Mouse (Mus musculus) lung, postnatal 10 days (tissue): Measurements from ENCODE around the gene Bcl7c.
"Not testable (repeated sequence)": the region's sequence is repeated elsewhere in the genome, so short reads cannot be mapped to it uniquely, and the experiment has no call there.

Source experiments
- DNase-seq: peaks from one replicate; pipeline ENCODE4 v3.0.0; 2021

Gene Bcl7c

GRCm38 (mm10) chr7:127708207-127709078 is at the start of gene Bcl7c:
Bcl7c (minus strand) TSS chr7:127708933.
- peak; percentile 98 for DNase-seq

- no peak for DNase-seq
Measured at GRCm38 (mm10) chr7:127753741-127754140, 45.0 kb upstream of the Bcl7c start.

DNA sequence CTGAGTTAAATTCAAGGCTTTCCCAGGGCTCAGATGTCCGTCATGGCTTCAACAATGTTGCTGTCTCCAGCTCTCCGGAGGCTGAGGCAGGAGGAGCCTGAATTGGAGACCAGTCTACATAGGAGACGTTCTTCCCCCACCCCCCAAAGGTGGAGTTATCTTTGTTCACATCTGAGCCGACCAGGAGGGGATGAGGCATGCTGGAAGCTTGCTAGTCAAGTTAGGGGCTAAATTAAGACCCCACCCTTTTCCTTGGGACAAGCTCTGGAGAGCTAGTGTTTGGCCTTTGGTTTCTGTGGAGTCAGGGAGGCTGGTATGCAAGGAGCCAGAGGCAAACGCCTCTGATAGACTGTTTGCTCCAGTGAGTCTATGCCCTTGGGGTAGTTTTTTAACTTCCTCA is 44.4 kb upstream of the Bcl7c start:
- no peak for DNase-seq

DNA sequence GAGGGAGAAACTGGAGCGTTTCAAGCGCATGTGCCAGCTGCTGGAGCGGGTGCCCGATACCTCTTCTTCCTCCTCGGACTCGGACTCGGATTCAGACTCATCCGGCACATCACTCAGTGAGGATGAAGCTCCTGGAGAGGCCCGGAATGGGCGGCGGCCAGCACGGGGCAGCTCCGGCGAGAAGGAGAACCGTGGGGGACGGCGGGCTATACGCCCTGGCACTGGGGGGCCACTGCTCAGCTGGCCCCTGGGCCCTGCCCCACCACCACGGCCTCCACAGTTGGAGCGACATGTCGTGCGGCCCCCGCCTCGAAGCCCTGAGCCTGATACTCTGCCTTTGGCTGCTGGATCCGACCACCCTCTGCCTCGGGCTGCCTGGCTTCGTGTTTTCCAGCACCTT is 43.3 kb upstream of the Bcl7c start:
- no peak for DNase-seq

- no peak for DNase-seq
Measured at GRCm38 (mm10) chr7:127751619-127752018, 42.9 kb upstream of the Bcl7c start.

GRCm38 (mm10) chr7:127750131-127751127 is 41.7 kb upstream of the Bcl7c start:
- DNase-seq, result peak; percentile 45

DNA sequence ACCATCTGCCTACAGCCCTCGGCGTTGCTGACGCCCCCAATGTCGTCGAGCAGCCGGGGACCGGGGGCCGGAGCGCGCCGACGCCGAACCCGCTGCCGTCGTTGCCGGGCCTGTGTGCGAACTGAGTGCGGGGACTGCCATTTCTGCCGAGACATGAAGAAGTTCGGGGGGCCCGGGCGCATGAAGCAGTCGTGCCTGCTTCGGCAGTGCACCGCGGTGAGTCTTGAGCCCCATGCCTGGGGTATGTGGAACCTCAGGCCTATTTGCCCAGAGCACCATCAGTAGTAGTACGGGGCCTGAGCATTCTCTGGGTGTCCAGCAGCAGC is 39.5 kb upstream of the Bcl7c start:
- DNase-seq, result no peak

- DNase-seq, result no peak
Measured at GRCm38 (mm10) chr7:127747559-127748234, 39.0 kb upstream of the Bcl7c start.

- DNase-seq, result peak; percentile 51
Measured at GRCm38 (mm10) chr7:127746494-127747491, 38.1 kb upstream of the Bcl7c start.

DNA sequence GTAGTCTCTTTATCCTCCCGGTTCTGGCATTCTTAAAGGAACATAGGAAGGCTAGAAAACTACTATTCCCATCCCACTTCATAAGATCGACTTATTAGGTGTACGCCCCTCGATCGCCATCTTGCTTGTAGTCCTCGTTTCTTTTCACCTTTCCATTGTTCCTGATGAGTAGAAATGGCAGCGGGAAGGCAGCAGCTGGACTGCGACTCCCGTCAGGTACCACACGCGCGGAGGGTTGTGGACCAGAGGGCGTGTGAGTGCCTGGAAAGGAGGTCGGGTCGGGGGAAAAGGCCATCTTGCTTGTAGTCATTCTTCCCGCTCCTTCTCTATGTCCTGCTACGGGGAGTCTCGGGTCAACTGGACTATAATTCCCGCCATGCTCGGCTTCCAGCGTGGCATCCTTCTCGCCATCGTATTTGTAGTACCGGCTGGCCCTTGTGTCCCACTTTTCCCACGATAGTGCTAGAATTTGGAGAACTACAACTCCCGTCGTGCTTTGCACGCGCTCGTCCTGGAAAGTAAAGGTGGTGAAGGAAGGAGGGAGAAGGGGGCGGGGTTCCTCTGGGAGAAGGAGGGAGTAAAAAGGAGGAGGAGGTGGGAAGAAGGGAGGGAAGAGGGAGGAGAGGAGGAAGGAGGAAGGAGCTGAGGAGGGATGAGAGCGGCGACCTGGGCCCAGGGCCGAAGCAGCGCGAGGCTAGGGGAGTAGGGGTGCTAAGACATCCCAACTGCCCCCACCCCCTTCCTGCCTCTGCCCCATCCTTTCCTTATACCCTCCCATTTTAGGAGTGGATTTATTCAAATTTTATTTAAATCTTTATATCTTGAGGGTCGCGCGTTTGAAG is 37.1 kb upstream of the Bcl7c start:
- peak; percentile 98 for DNase-seq

DNA sequence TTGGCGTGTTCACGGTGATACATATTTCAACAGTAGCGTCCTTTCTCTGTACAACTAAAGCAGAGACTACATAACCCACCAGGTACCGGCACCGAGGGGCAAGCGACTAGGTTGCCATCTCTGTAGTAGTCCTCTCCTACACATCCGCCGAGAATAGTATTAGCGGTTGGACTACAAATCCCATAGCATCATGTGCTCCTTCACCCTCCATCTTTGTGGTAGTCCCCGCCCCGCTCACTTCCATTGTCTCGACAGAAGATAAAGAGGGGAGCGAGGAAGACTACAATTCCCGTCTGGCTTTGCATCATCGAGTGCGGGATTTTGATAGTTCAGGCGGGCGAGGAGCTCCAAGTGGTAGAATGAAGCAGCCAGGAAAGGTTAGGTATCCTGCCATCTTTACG is 36.5 kb upstream of the Bcl7c start:
- DNase-seq, result peak; percentile 98

DNA sequence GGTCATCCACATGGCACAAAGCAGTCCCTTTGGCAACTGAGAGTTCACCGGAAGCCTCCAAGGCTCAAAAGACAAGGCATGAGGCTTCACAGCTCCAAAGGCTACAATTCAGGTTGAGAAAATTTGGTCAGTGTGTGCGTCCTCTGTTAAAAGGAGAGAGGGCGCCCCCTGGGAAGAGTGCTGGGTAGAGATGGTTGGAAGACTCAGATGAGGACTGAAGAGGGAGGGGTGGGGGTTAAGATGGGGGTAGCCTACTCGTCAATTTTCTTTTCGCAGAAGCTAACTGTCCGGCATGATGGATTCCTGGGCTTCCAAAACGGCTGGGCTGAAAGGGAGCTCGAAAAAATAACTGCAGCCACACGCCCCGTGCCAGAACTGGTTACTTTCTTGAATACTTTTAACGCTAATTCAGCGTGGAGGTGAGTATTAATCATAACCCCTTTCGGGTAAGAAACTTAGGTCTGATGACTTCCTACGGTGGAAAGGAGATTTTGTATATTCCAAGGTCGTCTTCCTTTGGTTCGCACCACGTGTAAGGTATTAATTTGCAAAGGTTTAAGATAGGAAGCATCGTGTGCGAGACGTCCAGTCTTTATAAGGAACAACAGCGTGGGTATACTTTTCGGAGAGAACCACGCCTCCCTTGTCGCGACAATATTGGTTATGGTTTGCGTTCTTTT is 35.8 kb upstream of the Bcl7c start, which contains the start of gene Fbxl19:
TSS of gene Fbxl19 (plus strand) at position 178 of the 680 bp plus-strand sequence.
- DNase-seq, result peak; percentile 89

DNA sequence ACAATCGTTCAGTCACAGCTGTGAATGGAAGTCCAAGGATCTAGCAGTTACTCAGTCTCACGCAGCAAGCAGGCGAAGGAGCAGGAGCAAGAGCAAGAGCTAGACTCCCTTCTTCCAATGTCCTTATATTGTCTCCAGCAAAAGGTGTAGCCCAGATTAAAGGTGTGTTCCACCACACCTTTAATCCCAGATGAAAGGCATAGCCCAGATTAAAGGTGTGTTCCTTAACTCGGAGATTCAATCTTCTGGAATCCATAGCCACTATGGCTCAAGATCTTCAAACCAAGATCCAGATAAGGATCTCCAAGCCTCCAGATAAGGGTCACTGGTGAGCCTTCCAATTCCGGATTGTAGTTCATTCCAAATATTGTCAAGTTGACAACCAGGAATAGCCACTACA is 23.3 kb upstream of the Bcl7c start, which contains the start of gene Ctf2:
TSS of gene Ctf2 (minus strand) at position 101 of the 400 bp plus-strand sequence.
- not testable (repeated sequence) for DNase-seq

- DNase-seq, result no peak
Measured at GRCm38 (mm10) chr7:127730170-127730569, 21.4 kb upstream of the Bcl7c start.

DNA sequence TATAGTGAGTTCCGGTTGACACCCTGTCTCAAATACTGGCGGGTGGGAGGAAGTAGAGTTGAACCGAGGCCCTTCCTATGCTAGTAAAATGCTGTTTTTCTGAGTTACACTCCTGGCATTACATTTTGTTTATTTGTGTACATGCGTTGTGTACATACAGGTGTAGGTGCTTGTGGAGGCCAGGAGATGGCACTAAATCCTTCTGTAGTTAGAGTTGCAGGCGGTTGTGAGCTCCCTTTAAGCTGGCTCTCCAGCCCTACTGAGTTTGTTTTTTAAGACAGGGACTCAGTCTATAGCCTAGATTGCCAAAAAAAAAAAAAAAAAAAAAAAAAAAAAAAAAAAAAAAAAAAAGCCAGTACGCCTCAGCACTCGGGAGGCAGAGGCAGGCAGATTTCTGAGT is 19.2 kb upstream of the Bcl7c start:
- no peak for DNase-seq

GRCm38 (mm10) chr7:127725924-127726323 is 17.2 kb upstream of the Bcl7c start:
- DNase-seq, result no peak

DNA sequence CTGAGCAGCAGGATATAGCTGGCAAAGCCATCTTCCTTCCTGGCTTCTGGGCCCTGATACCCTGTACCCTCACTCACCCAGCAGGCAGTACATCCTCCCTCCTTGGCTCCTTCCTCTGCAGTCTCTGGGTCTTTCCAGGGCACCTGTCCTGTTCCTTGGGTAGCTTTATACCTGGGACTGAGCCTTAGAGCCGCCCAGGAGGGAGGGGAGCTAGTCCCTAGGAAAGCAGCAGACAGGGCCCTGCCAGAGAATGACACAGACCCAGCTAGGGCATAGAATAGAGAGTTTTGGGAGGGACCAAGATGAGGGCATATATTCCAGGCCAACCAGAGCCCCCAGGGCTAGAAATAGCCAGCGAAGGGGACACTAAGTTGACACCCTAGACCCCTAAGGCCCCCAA is 16.8 kb upstream of the Bcl7c start:
- DNase-seq, result no peak

DNA sequence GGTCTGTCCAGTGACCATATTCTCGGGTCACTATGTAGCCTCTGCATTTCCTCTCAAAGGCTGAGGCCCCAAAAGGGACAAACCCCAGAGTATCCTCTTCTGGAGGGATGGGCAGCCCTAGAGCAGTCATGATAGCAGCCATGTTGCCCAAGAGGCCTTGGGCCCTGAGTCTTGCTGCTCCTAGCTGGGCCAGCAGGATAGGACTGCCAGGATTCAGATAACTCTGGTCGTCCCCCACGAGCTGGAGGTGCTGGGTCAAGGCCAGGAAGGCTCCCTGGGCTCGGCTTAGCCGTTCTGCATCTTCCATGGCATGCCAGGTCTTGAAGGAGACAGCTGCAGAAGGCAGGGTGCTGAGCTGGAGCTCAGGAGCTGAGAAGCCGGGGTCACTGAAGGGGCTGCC is 10.5 kb upstream of the Bcl7c start:
- no peak for DNase-seq

DNA sequence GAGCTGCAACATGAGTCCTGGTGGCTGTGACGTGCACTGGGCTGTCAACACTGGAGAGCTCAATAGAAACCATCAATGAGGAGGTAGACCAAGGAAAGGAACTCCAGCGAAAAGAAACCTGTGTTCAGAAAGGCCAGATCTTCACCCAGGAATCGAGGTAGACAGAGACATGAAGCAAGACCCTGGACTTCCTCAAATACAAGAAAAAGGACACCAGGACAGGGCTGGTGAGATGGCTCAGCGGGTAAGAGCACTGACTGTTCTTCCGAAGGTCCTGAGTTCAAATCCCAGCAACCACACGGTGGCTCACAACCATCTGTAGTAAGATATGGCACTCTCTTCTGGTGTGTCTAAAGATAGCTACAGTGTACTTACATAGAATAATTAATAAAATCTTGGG is 9.6 kb upstream of the Bcl7c start:
- DNase-seq, result no peak

GRCm38 (mm10) chr7:127716992-127717391 is 8.3 kb upstream of the Bcl7c start:
- peak; percentile 81 for DNase-seq
